Mouse (Mus musculus) myocyte (in vitro differentiated cells): ENCODE results near the gene Arhgap10. TPM values are rescaled to one million over a fixed set of nuclear protein-coding genes. Genes with fewer than 3 reads are reported as not detected.

Source experiments
- H3K27me3 ChIP-seq: one replicate; pipeline ENCODE4 v1.6.1; 2011; ENCODE audit not compliant: control insufficient read depth, insufficient read depth, insufficient read length
- H3K36me3 ChIP-seq: one replicate; pipeline ENCODE4 v1.6.1; 2011; ENCODE audit not compliant: control insufficient read depth, insufficient read depth
- H3K4me2 ChIP-seq: one replicate; pipeline ENCODE4 v1.6.1; 2011; ENCODE audit warnings: low read depth, control low read depth
- H3K4me3 ChIP-seq: one replicate; pipeline ENCODE4 v1.5.1; 2011; ENCODE audit warnings: mild to moderate bottlenecking, control low read depth, moderate library complexity
- H3K79me2 ChIP-seq: one replicate; pipeline ENCODE4 v1.6.1; 2011; ENCODE audit not compliant: control insufficient read depth, insufficient read depth
- H3ac ChIP-seq: one replicate; pipeline ENCODE4 v1.6.1; 2011; ENCODE audit not compliant: control insufficient read depth, insufficient read length
- CEBPB ChIP-seq: IDR thresholded peaks from 2 replicates; pipeline ENCODE4 v1.6.1; 2011; ENCODE audit warnings: mild to moderate bottlenecking, moderate library complexity; ENCODE audit not compliant: poor library complexity, insufficient read depth, severe bottlenecking
- E2F4 ChIP-seq: IDR thresholded peaks from one replicate; pipeline ENCODE4 v1.6.1; 2011; ENCODE audit warnings: mild to moderate bottlenecking, control low read depth, moderate library complexity; ENCODE audit not compliant: insufficient read depth
- MAX ChIP-seq: IDR thresholded peaks from one replicate; pipeline ENCODE4 v1.6.1; 2011; ENCODE audit warnings: low read depth, mild to moderate bottlenecking, control low read depth
- MYOD1 ChIP-seq, 3 experiments: IDR thresholded peaks; one replicate each; pipeline ENCODE4 v1.6.1; 2011; ENCODE audit warnings: control low read depth in 2 of 3, low read depth in 2 of 3, mild to moderate bottlenecking in 2 of 3, moderate library complexity in 1 of 3; ENCODE audit not compliant: insufficient read length in 2 of 3, control insufficient read depth in 1 of 3
- MYOG ChIP-seq, 3 experiments: IDR thresholded peaks; one replicate each; pipeline ENCODE4 v1.6.1; 2011; ENCODE audit warnings: control low read depth in 2 of 3, low read depth in 2 of 3, mild to moderate bottlenecking in 2 of 3; ENCODE audit not compliant: insufficient read length in 2 of 3, control insufficient read depth in 1 of 3, insufficient read depth in 1 of 3
- POLR2A ChIP-seq: IDR thresholded peaks from one replicate; pipeline ENCODE4 v1.6.1; 2011; ENCODE audit warnings: low read depth, mild to moderate bottlenecking, control low read depth, moderate library complexity; ENCODE audit not compliant: insufficient read length
- POLR2AphosphoS2 ChIP-seq: IDR thresholded peaks from one replicate; pipeline ENCODE4 v1.6.1; 2011; ENCODE audit warnings: low read depth, control low read depth; ENCODE audit not compliant: insufficient read length
- REST ChIP-seq: IDR thresholded peaks from one replicate; pipeline ENCODE4 v1.6.1; 2011; ENCODE audit warnings: mild to moderate bottlenecking, control low read depth, moderate library complexity; ENCODE audit not compliant: insufficient read depth, insufficient read length
- SRF ChIP-seq: IDR thresholded peaks from one replicate; pipeline ENCODE4 v1.6.1; 2011; ENCODE audit warnings: low read depth; ENCODE audit not compliant: control insufficient read depth, insufficient read length
- TCF12 ChIP-seq: IDR thresholded peaks from one replicate; pipeline ENCODE4 v1.6.1; 2011; ENCODE audit warnings: mild to moderate bottlenecking, control low read depth; ENCODE audit not compliant: poor library complexity, insufficient read depth, severe bottlenecking
- TCF3 ChIP-seq: IDR thresholded peaks from one replicate; pipeline ENCODE4 v1.6.1; 2011; ENCODE audit warnings: low read depth, control low read depth; ENCODE audit not compliant: insufficient read length
- USF1 ChIP-seq: IDR thresholded peaks from one replicate; pipeline ENCODE4 v1.6.1; 2011; ENCODE audit warnings: low read depth, mild to moderate bottlenecking, control low read depth, moderate library complexity
- polyA plus RNA-seq: library from polyadenylated mRNA; unstranded; fragments of >200 nt; fragmentation: generic; extraction: Trizol; gene quantifications from one replicate; pipeline ENCODE4 v1.2.1, GENCODE M21; 2012; ENCODE audit warnings: missing spikeins

Gene Arhgap10
- polyA plus RNA-seq, 1 experiment = 18.1 TPM

- no peak for TF ChIP-seq USF1
- TF ChIP-seq MAX = no peak
- no peak for TF ChIP-seq REST
- no peak for TF ChIP-seq TCF12
- TF ChIP-seq TCF3 = no peak
- TF ChIP-seq MYOD1 (IDR thresholded peaks at IDR 0.05; ENCODE audit: control insufficient read depth in 1 of 3, insufficient read length in 2 of 3, low read depth in 2 of 3) = no peak
- TF ChIP-seq MYOG (IDR thresholded peaks at IDR 0.05; ENCODE audit: control insufficient read depth in 1 of 3, insufficient read depth in 1 of 3, insufficient read length in 2 of 3, low read depth in 2 of 3) = no peak
- Histone ChIP-seq H3K4me2 (peak overlapping the region; percentile 97), H3ac (peak overlapping the region; percentile 97), H3K79me2 (peaks cover 50% of the 10 kb centered on the region), H3K4me3 (peak overlapping the region; percentile 90), H3K36me3 (no peaks in the 10 kb centered on the region), H3K27me3 (no peaks in the 10 kb centered on the region)
Measured at GRCm38 (mm10) chr8:77518201-77519115, 705 bp upstream of the Arhgap10 start.

- Histone ChIP-seq H3K4me3 (peak overlapping the region; percentile 90), H3ac (peak overlapping the region; percentile 97), H3K36me3 (no peaks in the 10 kb centered on the region), H3K4me2 (peak overlapping the region; percentile 97), H3K79me2 (peaks cover 66% of the 10 kb centered on the region), H3K27me3 (no peaks in the 10 kb centered on the region)
- TF ChIP-seq SRF = no peak
- no peak for TF ChIP-seq MYOD1 (IDR thresholded peaks at IDR 0.05; ENCODE audit: control insufficient read depth in 1 of 3, insufficient read length in 2 of 3, low read depth in 2 of 3)
- no peak for TF ChIP-seq POLR2AphosphoS2
- TF ChIP-seq MAX = no peak
- no peak for TF ChIP-seq USF1
- no peak for TF ChIP-seq MYOG (IDR thresholded peaks at IDR 0.05; ENCODE audit: control insufficient read depth in 1 of 3, insufficient read depth in 1 of 3, insufficient read length in 2 of 3, low read depth in 2 of 3)
- no peak for TF ChIP-seq TCF3
- no peak for TF ChIP-seq POLR2A
- TF ChIP-seq CEBPB = no peak
- no peak for TF ChIP-seq TCF12
- TF ChIP-seq E2F4 = no peak
- no peak for TF ChIP-seq REST
Measured at GRCm38 (mm10) chr8:77516845-77517244, 908 bp downstream of the Arhgap10 start.

DNA sequence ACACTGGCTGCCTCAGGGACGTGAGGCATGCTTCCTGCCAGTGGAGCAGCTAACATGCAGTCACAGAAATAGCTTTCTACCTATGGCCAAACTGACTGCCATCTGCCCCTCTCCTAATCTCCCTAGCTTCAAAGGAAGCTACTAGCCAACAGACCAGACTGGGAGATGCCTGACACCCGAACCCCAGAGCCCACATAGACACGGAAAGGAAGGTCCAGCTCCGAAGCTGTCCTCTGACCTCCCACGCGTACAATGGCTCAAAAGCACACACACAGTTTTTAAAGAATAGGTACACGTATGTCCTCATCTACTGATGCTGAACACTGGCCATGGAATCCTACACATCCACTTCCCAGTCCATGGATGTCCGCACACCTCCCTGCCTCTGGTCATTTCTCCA is 2.0 kb downstream of the Arhgap10 start:
- Histone ChIP-seq H3K27me3 (no peaks in the 10 kb centered on the region), H3K36me3 (no peaks in the 10 kb centered on the region), H3K79me2 (peaks cover 68% of the 10 kb centered on the region), H3K4me3 (peak overlapping the region; percentile 90), H3ac (no peak overlapping the region), H3K4me2 (peak overlapping the region; percentile 97)
- no peak for TF ChIP-seq E2F4
- no peak for TF ChIP-seq MYOG (IDR thresholded peaks at IDR 0.05; ENCODE audit: control insufficient read depth in 1 of 3, insufficient read depth in 1 of 3, insufficient read length in 2 of 3, low read depth in 2 of 3)
- no peak for TF ChIP-seq POLR2A
- no peak for TF ChIP-seq SRF
- TF ChIP-seq MYOD1 (IDR thresholded peaks at IDR 0.05; ENCODE audit: control insufficient read depth in 1 of 3, insufficient read length in 2 of 3, low read depth in 2 of 3) = no peak
- TF ChIP-seq MAX = no peak
- TF ChIP-seq USF1 = no peak
- no peak for TF ChIP-seq CEBPB
- no peak for TF ChIP-seq POLR2AphosphoS2
- no peak for TF ChIP-seq TCF12
- no peak for TF ChIP-seq REST
- no peak for TF ChIP-seq TCF3

DNA sequence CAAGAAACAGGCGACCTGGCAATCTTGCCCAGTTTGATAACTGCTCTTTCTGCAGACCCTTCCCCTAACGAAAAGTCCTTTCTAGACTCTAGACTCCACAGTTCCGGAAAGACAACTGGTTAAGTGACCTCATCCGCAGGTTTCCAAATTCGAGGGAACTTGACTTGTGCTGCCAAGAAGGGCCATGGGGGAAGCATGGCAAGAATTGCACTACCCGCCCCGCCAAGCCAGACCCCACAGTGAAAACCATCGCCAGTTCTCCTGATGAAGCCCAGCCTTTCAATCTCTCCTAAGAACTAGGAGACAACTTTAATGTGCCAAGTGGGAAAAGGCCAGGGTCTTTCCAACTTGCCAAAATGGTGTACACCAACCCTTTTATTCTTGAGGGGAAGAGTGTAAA is 2.6 kb downstream of the Arhgap10 start:
- peaks cover 71% of the 10 kb centered on the region for H3K79me2 ChIP-seq
- H3K27me3 ChIP-seq = no peaks in the 10 kb centered on the region
- no peaks in the 10 kb centered on the region for H3K36me3 ChIP-seq
- H3K4me3 ChIP-seq = peak overlapping the region; percentile 90
- no peak overlapping the region for H3K4me2 ChIP-seq
- no peak for TF ChIP-seq SRF
- no peak for TF ChIP-seq POLR2AphosphoS2
- no peak for TF ChIP-seq MYOD1 (IDR thresholded peaks at IDR 0.05; ENCODE audit: control insufficient read depth in 1 of 3, insufficient read length in 2 of 3, low read depth in 2 of 3)
- TF ChIP-seq TCF12 = no peak
- TF ChIP-seq USF1 = no peak
- no peak for TF ChIP-seq MAX
- TF ChIP-seq MYOG (IDR thresholded peaks at IDR 0.05; ENCODE audit: control insufficient read depth in 1 of 3, insufficient read depth in 1 of 3, insufficient read length in 2 of 3, low read depth in 2 of 3) = no peak
- TF ChIP-seq TCF3 = no peak
- no peak for TF ChIP-seq CEBPB
- TF ChIP-seq E2F4 = no peak
- TF ChIP-seq POLR2A = no peak
- no peak for TF ChIP-seq REST
- H3ac ChIP-seq = no peak overlapping the region
